Mouse (Mus musculus): ENCODE data around the gene Bbs5. TPM values are rescaled to one million over a fixed set of nuclear protein-coding genes. Genes with fewer than 3 reads are reported as not detected.
"Not testable (repeated sequence)": the region's sequence is repeated elsewhere in the genome, so short reads cannot be mapped to it uniquely, and the experiment has no call there.

Gene Bbs5
- 1 to 10 TPM; 4.3 to 4.4 TPM for total RNA-seq (2021)
- long read RNA-seq, experiment 1, partial matches to known transcripts, result 0 of 4 reads
- long read RNA-seq, experiment 1, other reads (novel, unspliced or antisense), result 0 of 4 reads
- long read RNA-seq, experiment 2, partial matches to known transcripts, result 0 of 2 reads
- long read RNA-seq, experiment 2, other reads (novel, unspliced or antisense), result 0 of 2 reads

- peak; percentile 92 to 93 for DNase-seq
Observed at GRCm38 (mm10) chr2:69646726-69647490, at the start of gene Bbs5. Gene Bbs5, plus strand, starts transcription at chr2:69647171.

- no peak for DNase-seq
Observed at GRCm38 (mm10) chr2:69603726-69604393, 43.1 kb upstream of the Bbs5 start.

- no peak for DNase-seq
Observed at GRCm38 (mm10) chr2:69606621-69607020, 40.4 kb upstream of the Bbs5 start.

GRCm38 (mm10) chr2:69612237-69612636, 34.7 kb upstream of the Bbs5 start:
- no peak for DNase-seq

GRCm38 (mm10) chr2:69612716-69613115, 34.3 kb upstream of the Bbs5 start:
- no peak for DNase-seq

- no peak for DNase-seq
Observed at GRCm38 (mm10) chr2:69613237-69613636, 33.7 kb upstream of the Bbs5 start.

GRCm38 (mm10) chr2:69618336-69618735, 28.6 kb upstream of the Bbs5 start:
- no peak for DNase-seq

GRCm38 (mm10) chr2:69619286-69619685, 27.7 kb upstream of the Bbs5 start:
- no peak for DNase-seq

GRCm38 (mm10) chr2:69629215-69629614, 17.8 kb upstream of the Bbs5 start:
- DNase-seq, result no peak

GRCm38 (mm10) chr2:69629914-69630313, 17.1 kb upstream of the Bbs5 start:
- DNase-seq, result no peak

- DNase-seq, result no peak
Observed at GRCm38 (mm10) chr2:69630792-69631191, 16.2 kb upstream of the Bbs5 start.

- DNase-seq, result no peak
Observed at GRCm38 (mm10) chr2:69631449-69631848, 15.5 kb upstream of the Bbs5 start.

GRCm38 (mm10) chr2:69635064-69635701, 11.8 kb upstream of the Bbs5 start:
- DNase-seq, result peak; percentile 32 to 71

- peak; percentile 35 to 77 for DNase-seq
Observed at GRCm38 (mm10) chr2:69635807-69636206, 11.2 kb upstream of the Bbs5 start.

- not testable (repeated sequence) for DNase-seq
Observed at GRCm38 (mm10) chr2:69637989-69638388, 9.0 kb upstream of the Bbs5 start.

- no peak for DNase-seq
Observed at GRCm38 (mm10) chr2:69640100-69640499, 6.9 kb upstream of the Bbs5 start.

GRCm38 (mm10) chr2:69644968-69645617, 1.9 kb upstream of the Bbs5 start:
- DNase-seq, result no peak

GRCm38 (mm10) chr2:69649716-69650115, 2.7 kb downstream of the Bbs5 start:
- no peak for DNase-seq

- DNase-seq, result no peak
Observed at GRCm38 (mm10) chr2:69659326-69659725, 12.4 kb downstream of the Bbs5 start.

GRCm38 (mm10) chr2:69663827-69664476, 17.0 kb downstream of the Bbs5 start:
- no peak for DNase-seq

- no peak for DNase-seq
Observed at GRCm38 (mm10) chr2:69667656-69668055, 20.7 kb downstream of the Bbs5 start.

- peak; percentile 13 to 25 for DNase-seq
Observed at GRCm38 (mm10) chr2:69668414-69668813, 21.4 kb downstream of the Bbs5 start.
